Mouse (Mus musculus): ENCODE data around the gene Gm21885.

Gene Gm21885

DNA sequence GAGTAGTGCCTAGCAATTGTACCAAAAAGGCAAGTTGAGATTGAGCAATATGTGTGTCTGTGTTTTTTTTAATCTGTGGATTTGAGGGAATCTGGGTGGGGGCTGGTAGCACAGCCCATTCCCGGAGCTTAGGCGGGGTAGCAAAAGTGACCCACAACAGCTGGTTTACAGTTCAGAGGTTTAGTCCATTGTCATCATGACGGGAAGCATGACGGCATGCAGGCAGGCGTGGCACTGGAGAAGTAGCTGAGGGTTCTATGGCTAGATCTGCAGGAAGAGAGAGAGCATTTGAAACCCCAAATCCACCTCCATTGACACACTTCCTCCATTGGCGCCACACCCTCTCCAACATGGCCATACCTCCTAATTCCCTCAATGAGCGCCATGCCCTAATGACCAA, 11.8 kb upstream of the Gm21885 start:
- DNase-seq, result peak; percentile 92

DNA sequence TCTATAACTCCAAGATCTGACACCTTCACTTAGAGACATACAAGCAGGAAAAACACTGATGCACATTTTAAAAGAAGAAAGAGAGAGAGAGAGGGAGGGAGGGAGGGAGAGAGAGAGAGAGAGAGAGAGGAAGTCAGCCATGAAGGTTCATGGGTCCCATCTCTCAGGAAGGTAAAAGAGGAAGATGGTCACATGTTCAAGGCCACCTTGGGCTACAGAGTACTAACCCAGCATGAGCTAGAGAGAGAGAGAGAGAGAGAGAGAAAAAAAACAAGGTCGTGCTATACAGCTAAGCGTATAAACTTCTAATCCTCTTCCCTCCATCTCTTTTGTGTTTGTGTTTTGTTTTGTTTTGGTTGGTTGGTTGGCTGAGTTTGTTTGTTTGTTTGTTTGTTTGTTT, 10.7 kb upstream of the Gm21885 start:
- no peak for DNase-seq

DNA sequence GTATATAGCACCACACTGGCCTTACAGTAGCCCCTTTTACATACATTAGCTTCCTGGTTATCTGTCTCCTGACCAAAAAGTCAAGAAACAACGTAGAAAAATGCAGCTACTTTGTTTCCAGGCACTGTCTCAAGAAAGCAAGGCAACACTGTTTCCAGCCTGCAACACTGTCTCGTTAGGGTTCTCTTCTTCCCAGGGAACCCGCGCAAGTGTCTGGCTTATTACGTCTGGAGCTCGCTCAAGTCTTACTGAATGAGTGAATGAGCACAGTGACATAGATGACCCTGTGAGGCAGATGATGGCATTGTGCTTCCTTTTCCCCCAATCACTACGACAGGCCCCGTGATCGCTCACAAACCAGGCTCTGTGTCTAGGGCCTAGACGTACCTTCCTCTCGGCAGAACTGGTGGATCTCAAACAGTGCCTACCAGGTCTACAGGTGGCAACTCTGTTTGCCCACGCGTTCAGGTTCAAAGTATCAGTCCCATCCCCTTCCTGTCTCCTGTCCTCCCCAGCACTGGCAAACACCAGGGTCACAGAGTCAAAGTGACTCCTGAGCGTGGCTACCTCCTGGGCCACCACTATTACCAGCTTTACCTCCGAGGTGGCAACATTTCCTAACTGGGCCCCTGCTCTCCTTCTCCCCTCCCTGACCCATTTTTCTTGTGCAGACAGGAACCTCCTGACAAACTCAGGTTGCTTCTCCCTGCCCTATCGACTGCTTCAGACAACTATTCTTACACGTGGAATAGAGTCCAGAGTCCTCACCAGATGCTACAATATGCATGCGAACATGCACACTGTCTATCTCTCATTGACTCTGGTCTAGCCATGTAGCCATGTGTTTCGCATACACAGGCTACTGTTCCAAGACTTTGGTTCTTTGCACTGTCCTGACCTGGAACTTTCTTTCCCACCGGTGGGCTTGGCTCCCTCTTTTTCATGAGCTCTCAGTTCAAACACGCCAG, 8.4 kb upstream of the Gm21885 start:
- peak; percentile 86 for DNase-seq

DNA sequence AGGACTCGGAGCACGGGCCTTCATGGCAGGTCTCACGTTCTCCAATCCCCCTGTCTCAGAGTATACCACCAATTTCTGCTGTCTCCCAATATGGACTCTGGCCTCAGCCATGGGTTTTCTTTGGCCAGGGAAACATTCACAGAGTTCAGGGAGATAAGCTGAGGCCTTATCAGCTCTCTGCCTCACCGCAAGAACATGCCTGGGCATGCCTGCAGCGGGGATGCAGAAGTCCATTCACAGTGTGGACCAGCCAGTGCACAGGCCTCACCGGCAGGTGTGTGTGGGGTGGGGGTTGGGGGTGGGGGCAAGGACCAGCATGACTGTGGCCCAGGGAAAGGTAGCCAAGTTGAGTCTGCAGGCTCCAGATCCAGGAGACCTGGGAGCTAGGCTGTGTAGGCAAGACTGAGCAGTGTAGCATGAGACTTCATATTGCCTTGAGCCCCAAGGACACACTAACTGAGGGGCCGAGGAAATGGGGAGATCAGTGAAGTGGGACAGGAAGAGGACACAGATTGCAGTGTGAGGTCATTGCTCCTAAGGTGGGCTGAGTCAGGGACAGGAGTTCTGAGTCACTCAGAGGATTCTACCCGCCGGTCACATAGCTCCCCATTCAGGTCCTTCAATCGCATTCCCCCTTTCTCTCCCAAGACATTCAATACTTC, 7.3 kb upstream of the Gm21885 start:
- peak; percentile 86 for DNase-seq

DNA sequence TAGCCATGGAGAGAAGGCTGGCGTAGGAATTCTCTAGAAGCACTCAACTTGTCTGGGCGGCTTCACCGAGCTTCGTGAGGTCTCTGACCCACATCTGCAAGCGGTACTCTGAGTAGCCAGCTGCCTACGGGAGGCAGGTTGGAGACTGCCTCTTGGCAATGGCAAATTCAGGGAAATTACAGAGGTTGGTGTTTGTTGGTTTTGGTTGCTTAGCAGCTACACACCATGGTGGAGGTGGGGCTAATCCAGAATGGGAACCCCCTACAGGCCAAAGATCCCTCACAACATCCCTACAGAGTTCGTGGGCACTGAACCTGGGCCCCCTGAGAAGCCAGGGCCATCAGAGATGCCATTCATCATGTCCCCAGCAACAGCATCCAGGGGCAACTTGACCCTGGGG, 6.4 kb upstream of the Gm21885 start:
- DNase-seq, result peak; percentile 45

DNA sequence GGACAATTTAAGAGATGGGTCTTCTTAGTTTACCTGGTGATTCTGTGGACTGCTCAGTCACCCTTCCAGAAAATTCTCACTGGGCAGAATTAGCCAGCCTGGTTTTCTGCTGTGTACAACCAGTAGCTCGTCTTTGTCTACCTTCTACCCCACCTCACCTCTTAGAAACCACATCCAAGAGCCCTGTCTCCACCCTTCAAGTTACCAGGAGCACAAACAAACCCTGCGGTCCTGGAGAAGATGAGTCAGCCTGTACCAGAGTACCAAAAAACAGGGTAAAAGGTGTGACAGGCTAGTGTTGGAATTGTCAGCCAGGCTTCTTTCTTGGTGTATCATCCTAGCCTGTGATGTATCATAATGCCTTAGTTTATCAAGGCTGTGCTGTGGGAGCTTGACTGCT, 6.0 kb upstream of the Gm21885 start:
- DNase-seq, result no peak

DNA sequence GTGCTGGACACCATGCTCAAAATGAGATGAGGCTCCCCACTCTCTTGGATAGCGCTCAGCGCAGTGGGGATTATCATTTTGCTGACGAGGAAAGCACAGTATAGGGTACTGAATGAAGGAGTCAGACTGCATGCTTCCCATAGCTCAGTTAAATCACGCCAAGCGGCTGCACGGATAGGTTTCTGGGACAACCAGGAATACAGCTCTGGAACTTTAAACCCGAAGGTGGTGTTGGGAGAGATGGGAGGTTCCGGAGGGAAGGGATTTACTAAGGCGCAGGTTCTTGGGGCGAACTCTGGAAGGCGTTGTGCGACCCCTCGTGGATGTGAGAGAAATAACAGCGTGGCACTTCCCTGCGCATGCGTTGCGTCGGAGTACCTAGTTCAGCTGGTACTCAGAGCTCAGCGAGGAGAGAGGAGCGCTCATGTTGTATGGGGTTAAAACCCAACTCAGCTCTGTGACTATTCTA, 4.8 kb upstream of the Gm21885 start:
- DNase-seq, result peak; percentile 97

DNA sequence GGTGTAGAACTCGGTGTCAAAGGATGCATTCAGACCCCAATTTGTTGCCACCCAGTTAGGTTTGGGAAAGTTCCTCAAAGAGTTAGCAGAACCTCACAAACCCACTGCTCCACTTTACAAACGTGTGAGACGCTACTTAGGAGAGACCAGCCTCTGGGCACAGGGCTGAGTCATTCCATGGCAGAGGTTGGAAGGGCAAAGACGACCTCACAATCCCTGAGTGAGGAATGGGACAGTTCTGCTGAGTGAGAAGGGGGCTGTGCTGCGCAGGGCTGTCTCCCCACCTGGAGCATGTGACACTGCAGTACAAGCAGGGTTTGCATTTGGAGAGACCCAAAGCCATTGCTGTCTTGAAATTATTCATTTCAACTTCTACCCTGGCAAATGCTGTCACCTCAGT, 618 bp downstream of the Gm21885 start:
- peak; percentile 66 for DNase-seq

DNA sequence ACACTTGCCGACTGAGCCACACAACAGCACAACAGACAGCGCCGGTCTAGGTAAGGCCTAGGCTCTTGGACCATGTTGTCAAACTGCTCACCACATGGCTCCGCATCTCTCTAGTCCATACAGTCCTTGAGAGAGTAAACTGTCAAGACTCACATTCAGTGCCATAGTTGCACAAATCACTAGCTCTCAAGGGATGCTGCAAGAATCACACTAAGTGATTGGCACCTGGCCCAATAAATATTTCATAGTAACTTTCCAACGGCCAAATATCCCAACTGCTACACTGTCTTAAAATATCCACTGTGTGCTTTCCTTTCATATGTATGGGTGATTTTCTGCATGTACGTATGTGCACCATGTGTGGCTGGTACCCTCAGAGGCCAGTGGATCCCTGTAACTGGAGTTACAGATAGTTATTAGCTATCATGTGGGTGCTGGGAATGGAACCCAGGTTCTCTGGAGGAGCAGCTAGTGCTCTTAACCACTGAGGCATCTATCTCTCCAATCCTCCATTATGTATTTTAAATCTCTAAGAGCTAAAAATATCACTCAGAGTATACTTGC, 1.9 kb downstream of the Gm21885 start:
- peak; percentile 67 for DNase-seq

DNA sequence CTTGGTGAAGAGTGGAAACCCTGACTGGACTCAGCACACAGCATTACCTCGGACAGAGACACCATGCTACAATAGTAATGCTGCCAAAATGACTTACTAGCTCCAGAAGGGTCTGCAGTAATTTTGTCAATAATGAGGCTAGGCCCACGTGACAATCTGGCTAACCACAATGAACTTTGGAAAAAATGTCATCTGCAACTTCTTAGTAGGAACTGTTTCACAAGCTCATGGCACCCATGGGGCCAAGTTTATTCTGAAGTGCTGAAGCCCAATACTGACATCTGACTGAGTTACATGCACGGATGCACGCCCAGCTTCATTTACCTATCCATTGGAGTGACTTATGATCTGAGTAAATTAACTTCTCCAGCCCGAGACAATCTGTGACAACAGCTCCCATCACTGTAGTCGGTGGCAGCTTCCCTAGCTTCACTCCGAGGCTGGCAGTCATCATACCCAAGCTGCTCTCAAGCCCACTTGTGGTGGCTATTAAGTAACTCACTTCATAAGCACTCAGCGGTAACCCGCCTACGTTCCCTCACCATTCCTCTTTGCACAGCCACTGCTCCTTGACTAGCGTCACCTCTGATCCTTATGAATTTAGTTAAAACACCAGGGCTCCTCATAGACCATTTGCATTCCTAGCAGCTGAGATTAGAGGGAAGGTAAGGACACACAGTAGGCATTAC, 4.4 kb downstream of the Gm21885 start:
- peak; percentile 88 for DNase-seq

DNA sequence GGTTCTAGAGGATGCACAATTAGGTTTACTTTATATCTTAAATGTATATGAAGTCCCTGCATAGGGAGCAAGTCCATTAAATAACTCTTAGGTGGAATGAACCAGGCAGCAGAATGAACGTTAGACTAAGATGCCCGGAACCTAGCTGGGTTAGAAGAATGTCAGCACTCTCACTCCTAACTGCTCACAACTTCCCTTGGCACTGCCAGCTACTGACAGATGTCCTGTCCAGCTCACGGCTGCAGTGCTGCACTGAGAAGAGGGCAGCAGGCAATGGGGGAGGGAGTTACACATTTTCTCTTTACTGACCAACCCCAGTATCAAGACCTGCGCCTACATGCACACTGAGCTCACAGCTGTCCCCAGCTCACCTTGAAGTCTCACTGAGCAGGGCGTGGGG, 5.4 kb downstream of the Gm21885 start:
- DNase-seq, result peak; percentile 81

DNA sequence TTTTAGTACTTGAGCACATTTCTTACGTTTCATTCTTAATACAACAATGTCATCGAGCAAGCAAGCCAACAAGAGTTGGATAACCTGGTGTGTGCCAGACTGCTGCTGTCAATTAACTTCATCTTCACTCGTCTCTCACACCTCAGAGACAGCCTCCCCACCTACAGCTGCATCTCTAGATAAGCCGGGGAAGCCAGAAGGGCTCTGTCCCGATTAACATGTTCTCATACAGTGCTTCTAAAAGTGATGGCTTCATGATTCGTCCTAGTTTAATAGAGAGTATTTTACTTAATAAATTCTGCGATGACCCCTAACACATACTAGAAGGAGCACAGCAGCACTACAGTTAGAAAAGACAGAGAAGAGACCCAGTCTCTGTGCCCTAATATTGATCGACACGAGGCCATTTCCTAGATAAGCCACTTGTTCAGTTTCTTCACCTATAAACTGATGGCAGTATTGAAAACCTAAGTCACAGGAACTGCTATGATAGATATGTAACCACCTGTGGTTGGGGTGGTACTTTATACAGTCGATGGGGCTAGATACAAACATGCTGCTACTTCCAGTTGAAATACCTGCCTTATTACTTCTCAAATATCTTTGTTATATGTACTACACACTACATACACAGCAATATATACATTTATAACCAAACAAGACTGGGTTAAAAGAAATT, 8.5 kb downstream of the Gm21885 start:
- peak; percentile 28 for DNase-seq

DNA sequence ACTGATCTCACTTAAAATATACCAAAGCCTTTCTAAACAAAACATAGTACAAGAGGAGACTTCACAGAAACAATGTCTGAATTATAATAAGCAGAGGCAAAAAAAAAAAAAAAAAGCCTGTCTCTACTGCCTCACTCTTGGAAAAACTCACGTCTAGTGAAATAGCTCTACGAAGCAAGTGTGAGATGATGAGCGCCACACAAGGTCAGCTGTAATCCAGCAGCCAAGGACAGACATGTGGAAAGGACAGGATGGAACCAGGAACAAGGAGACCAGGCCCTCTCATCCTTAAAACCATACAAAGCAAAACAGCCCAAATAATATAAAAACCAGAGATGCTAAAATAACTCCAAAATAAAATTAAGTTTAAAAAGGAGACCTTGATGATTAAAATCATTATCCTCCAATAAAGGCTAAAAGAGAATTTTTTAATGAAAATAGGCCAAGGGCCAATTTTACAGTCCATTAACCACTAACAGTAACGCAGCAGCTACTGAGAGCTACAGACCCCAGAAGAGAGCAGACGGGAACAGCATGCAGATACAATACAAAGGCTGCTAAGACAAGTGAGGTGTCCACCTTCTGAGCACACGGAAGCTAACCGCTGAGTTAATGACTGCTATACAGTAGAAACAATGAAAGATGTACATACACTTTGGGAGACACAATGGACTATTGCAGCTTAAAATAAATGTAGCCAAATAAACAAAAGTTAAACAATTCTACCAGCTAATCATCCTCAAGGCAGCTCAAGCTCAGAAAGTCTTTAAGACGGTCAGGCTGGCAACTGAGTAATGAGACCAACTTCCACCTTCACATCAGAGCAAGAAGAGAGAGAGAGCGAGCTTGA, 13.5 kb downstream of the Gm21885 start:
- peak; percentile 65 for DNase-seq

DNA sequence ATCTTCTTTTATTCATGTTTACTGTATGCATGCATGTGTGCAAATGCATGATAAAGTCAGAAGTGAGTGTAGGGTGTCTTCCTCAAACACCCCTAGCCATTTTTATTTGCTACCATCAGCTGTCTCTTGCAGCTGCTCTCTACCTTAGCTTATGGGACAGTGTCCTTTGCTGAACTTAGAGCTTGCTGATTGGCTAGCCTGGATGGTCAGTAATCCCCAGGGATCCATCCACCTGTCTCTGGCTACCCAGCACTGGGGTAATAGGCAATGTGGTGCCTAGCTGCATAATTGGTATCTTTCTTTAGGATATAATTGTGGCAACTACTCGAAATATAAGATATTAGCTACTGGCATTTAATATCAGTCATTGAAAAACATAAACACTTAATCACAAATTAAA, 31.1 kb downstream of the Gm21885 start:
- peak; percentile 81 for DNase-seq

DNA sequence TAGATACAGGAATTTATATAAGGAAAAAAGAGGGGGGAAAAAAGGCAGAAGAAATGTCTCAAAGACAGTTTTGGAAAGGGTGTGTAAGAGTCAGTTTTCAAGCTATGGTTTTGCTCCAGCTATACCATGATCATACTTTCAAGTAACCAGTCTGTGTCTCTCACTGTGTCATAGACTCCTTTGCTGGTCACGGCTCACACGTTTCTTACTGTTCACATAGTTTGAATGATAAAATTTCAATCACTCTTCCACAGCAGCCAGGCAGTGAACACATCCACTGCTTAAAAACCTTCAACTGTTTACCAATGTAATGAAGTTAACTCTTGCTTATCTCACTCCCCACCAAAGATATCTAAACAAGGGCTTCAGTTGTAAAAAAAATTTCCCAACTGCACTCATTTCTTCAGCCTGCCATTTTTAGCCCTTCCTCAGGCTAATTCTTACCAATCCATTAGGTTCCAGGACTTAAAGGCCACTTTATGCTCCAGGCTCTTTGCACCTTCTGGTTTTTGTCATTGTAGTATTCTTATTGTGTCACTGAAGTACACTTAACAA, 32.5 kb downstream of the Gm21885 start:
- DNase-seq, result no peak

DNA sequence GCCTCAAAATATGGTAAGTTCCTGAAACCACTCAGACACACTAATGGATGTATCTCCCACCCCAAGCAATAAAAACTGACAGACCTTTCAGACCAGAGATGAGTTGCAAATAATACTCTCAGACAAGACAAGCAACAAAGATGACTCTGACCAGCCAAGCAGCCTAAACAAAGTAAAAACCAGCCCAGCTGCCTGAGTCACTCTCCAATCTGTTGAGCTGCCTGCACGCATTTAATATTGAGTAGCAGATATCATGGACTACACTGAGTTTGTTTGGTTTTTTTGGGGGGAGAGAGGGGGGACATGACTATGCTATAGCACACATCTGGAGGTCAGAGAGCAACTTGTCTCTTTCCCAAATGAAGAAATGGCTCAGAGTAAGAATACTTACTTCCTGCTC, 33.6 kb downstream of the Gm21885 start:
- peak; percentile 31 for DNase-seq

DNA sequence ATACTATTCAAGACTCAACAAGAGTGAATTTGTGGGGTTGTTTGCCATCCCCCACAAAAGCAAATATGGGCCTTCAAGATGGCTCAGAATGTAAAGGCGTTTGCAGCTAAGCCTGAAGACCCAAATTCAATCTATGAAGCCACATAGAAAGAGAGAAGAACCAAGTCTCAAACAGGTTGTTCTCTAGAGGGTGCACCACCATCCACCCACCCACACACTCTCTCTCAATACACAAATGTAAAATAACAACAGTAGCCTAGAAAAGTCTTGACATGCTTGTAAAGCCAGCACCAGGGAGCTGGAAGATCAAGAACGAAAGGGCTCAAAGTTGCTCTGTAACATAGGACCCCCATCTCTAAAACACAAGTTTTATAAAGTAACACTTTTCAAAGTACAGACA, 34.9 kb downstream of the Gm21885 start:
- peak; percentile 58 for DNase-seq

DNA sequence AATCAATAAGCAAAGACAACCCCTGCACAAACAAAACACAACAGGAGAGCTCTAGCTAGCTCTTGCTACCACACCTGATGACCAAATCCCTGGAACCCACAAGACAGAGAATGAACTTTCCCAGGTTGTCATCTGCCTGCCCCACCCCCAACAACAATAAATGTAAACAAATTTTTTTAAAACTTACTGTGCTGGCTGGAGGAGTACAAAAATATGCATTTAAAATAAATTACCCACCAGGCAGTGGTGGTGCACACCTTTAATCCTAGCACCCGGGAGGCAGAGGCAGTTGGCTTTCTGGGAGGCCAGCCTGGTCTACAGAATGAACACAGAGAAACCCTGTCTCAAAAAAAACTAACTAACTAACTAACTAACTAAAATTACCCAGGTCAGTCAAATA, 35.3 kb downstream of the Gm21885 start:
- DNase-seq, result peak; percentile 71

DNA sequence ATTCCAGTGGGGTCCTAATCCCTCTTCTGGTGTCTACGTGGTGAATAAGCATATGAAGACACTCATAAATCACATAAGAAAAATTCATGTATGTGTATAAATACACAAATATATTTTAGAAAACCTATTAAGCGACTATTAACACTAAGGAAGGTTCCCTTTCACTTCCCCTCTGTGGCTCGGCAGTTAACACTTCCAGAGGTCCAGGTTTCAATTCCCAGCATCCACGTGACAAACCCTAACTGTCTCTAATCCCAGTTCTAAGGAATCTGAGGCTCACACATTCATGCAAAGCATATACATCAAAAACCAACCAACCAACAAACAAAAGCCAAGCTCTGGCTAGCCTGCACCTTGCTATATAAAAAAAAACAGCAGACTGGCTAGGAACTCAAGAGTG, 35.8 kb downstream of the Gm21885 start:
- DNase-seq, result peak; percentile 56

DNA sequence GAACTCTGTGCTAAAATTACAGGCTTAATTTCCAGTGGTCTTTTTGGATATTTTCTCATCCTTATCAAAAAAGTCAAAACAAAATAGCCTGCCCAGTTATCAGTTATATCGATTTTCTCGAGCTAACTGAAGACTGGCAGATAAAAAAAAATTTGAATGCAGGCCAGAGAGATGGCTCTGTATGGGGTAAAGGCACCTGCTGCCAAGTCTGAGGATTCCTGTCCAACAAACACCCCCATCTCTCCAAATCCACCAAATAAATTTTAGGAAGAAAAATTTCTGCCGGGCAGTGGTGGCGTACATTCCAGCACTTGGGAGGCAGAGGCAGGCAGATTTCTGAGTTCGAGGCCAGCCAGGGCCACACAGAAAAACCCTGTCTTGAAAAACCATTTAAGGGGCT, 36.4 kb downstream of the Gm21885 start:
- DNase-seq, result peak; percentile 75
